In genomic region chr1:30595122-30595730, GRCm38 (mm10) we compare ENCODE assay signal across 16 mouse cellular contexts.
DNase-seq lines count a peak whose midpoint lies in the region; ATAC-seq and TF ChIP-seq lines count a peak whose summit lies in the region.
"Had no signal": no experiment of that assay in that cellular context is flagged by ENCODE, and none has a peak within 500 bp of the region (broad histone marks: within the 10 kb centered on the region; RNA-seq: fewer than 3 reads in every experiment).

No protein-coding gene starts in this region.

- H3K27me3 ChIP-seq in hindbrain, embryonic 14.5 days (ENCODE audit: control insufficient read depth, insufficient read depth, low read length), result no peaks in the 10 kb centered on the region
- H3K27me3 ChIP-seq in hindbrain, embryonic 12.5 days, result no peaks in the 10 kb centered on the region
- no peaks in the 10 kb centered on the region for H3K27me3 ChIP-seq in forebrain, embryonic 14.5 days (replicated peaks; ENCODE audit: control insufficient read depth, insufficient read depth, low read length)
- no peaks in the 10 kb centered on the region for H3K27me3 ChIP-seq in cerebellum, adult 2 months (ENCODE audit: control insufficient read depth, insufficient read depth, low read length)
- H3K27me3 ChIP-seq: liver, embryonic 12.5 days; stomach, embryonic 15.5 days had no signal

- H3K4me1 ChIP-seq in hindbrain, embryonic 14.5 days (replicated peaks; ENCODE audit: control insufficient read depth, insufficient read depth, low read length), result no peaks in the 10 kb centered on the region
- no peaks in the 10 kb centered on the region for H3K4me1 ChIP-seq in hindbrain, embryonic 12.5 days
- H3K4me1 ChIP-seq in forebrain, embryonic 14.5 days (ENCODE audit: control insufficient read depth, insufficient read depth, low read length), result no peaks in the 10 kb centered on the region
- H3K4me1 ChIP-seq in cerebellum, adult 2 months (ENCODE audit: control insufficient read depth, insufficient read depth, low read length), result peaks cover 2% of the 10 kb centered on the region; the same call in 1 of the 2 replicates
- H3K4me1 ChIP-seq: liver, embryonic 12.5 days; stomach, embryonic 15.5 days had no signal

- TF ChIP-seq POLR2A in cerebellum, adult 2 months (IDR thresholded peaks at IDR 0.05; ENCODE audit: borderline replicate concordance, insufficient read depth, low read length), result no peak

- no peak overlapping the region for H3K9ac ChIP-seq in hindbrain, embryonic 14.5 days
- no peak overlapping the region for H3K9ac ChIP-seq in hindbrain, embryonic 12.5 days
- no peak overlapping the region for H3K9ac ChIP-seq in forebrain, embryonic 14.5 days (ENCODE audit: low read length)
- H3K9ac ChIP-seq: liver, embryonic 12.5 days; stomach, embryonic 15.5 days had no signal

- no peak overlapping the region for H3K27ac ChIP-seq in hindbrain, embryonic 14.5 days
- no peak overlapping the region for H3K27ac ChIP-seq in hindbrain, embryonic 12.5 days
- no peak overlapping the region for H3K27ac ChIP-seq in forebrain, embryonic 14.5 days (ENCODE audit: low read depth, low read length)
- H3K27ac ChIP-seq in cerebellum, adult 2 months (ENCODE audit: insufficient read depth, low read length), result no peak overlapping the region
- H3K27ac ChIP-seq in gastrocnemius, adult 2 months, result no peak overlapping the region
- H3K27ac ChIP-seq: left cerebral cortex, adult 2 months; liver, embryonic 12.5 days; stomach, embryonic 15.5 days had no signal

- H3K9me3 ChIP-seq in hindbrain, embryonic 14.5 days (ENCODE audit: control insufficient read depth, low read length), result no peaks in the 10 kb centered on the region
- H3K9me3 ChIP-seq in hindbrain, embryonic 12.5 days (replicated peaks), result no peaks in the 10 kb centered on the region
- H3K9me3 ChIP-seq in forebrain, embryonic 14.5 days (replicated peaks; ENCODE audit: control insufficient read depth, low read length), result no peaks in the 10 kb centered on the region
- H3K9me3 ChIP-seq: liver, embryonic 12.5 days; stomach, embryonic 15.5 days had no signal

- WGBS in hindbrain, embryonic 14.5 days, result 40% methylated on average over 7 of the region's 7 CpGs
- 72% methylated on average over 7 of the region's 7 CpGs for WGBS in hindbrain, embryonic 12.5 days
- WGBS in forebrain, embryonic 14.5 days, result 37% methylated on average over 7 of the region's 7 CpGs
- WGBS in cerebellum, adult 2 months, result 11% methylated on average over 7 of the region's 7 CpGs

- DNase-seq in hindbrain, embryonic 14.5 days (ENCODE audit: low spot score), result no peak
- peak; percentile 20 to 29 for DNase-seq in left cerebral cortex, postnatal 25 days (ENCODE audit: low spot score in 2 of 2)
- no peak for DNase-seq in left cerebral cortex, postnatal 10 days (ENCODE audit: extremely low spot score in 1 of 2, low spot score in 2 of 2)
- DNase-seq in Muller cell, postnatal 12 days (ENCODE audit: inconsistent ontology term), result peak; percentile 82
- peak; percentile 77 for DNase-seq in forebrain, embryonic 14.5 days (ENCODE audit: low spot score)
- DNase-seq in cerebellum, adult 2 months, result no peak
- no peak for DNase-seq in gastrocnemius, adult 2 months
- DNase-seq: cerebellum, postnatal 25 days; gastrocnemius, postnatal 36 days; thymus, postnatal 25 days had no signal

- no peak overlapping the region for H3K4me3 ChIP-seq in hindbrain, embryonic 14.5 days (replicated peaks; ENCODE audit: low read length)
- no peak overlapping the region for H3K4me3 ChIP-seq in hindbrain, embryonic 12.5 days
- no peak overlapping the region for H3K4me3 ChIP-seq in forebrain, embryonic 14.5 days (ENCODE audit: low read depth, low read length)
- no peak overlapping the region for H3K4me3 ChIP-seq in cerebellum, adult 2 months (replicated peaks; ENCODE audit: insufficient read depth, low read depth, low read length)
- no peak overlapping the region for H3K4me3 ChIP-seq in gastrocnemius, adult 2 months
- H3K4me3 ChIP-seq: left cerebral cortex, adult 2 months; liver, embryonic 12.5 days; stomach, embryonic 15.5 days had no signal

- TF ChIP-seq CTCF in cerebellum, adult 2 months (IDR thresholded peaks at IDR 0.05; ENCODE audit: borderline replicate concordance, insufficient read depth, low read depth, low read length), result no peak
- no peak for TF ChIP-seq CTCF in gastrocnemius, adult 2 months (IDR thresholded peaks at IDR 0.05)

- H3K4me2 ChIP-seq in hindbrain, embryonic 14.5 days (replicated peaks), result no peak overlapping the region
- no peak overlapping the region for H3K4me2 ChIP-seq in hindbrain, embryonic 12.5 days (replicated peaks)
- no peak overlapping the region for H3K4me2 ChIP-seq in forebrain, embryonic 14.5 days (ENCODE audit: low read length)
- H3K4me2 ChIP-seq: liver, embryonic 12.5 days; stomach, embryonic 15.5 days had no signal

- no peaks in the 10 kb centered on the region for H3K36me3 ChIP-seq in hindbrain, embryonic 14.5 days (replicated peaks; ENCODE audit: control insufficient read depth, insufficient read depth)
- no peaks in the 10 kb centered on the region for H3K36me3 ChIP-seq in hindbrain, embryonic 12.5 days
- no peaks in the 10 kb centered on the region for H3K36me3 ChIP-seq in forebrain, embryonic 14.5 days (ENCODE audit: control insufficient read depth, insufficient read depth, low read length)
- H3K36me3 ChIP-seq: liver, embryonic 12.5 days; stomach, embryonic 15.5 days had no signal

- ATAC-seq in hindbrain, embryonic 14.5 days (ENCODE audit: low FRiP score), result peak; percentile 59
- no peak for ATAC-seq in hindbrain, embryonic 12.5 days (ENCODE audit: low FRiP score)
- ATAC-seq in forebrain, embryonic 14.5 days, result peak; percentile 78; the same call in 1 of the 2 replicates
- ATAC-seq: CD4-positive, CD25-positive, alpha-beta regulatory T cell, adult 4 months; liver, embryonic 12.5 days; lung, postnatal 0 days had no signal

- intact Hi-C loops in left cerebral cortex, postnatal 25 days (cut with DNase I), result no loop called here
- intact Hi-C loops in left cerebral cortex, postnatal 10 days (cut with DNase I), result no loop called here
- intact Hi-C loops in gastrocnemius, adult 2 months (cut with DNase I), result no loop called here

Comparison
In these comparisons a context has a peak if more than half of its experiments do, and no peak if none do; other contexts are left out.
1. DNase-seq: peak in left cerebral cortex, postnatal 25 days (2 of 2), Muller cell, postnatal 12 days (single experiment) and forebrain, embryonic 14.5 days (single experiment); none in hindbrain, embryonic 14.5 days (single experiment), left cerebral cortex, postnatal 10 days (0 of 2), cerebellum, adult 2 months (0 of 2) and gastrocnemius, adult 2 months (single experiment).